Mouse (Mus musculus) heart, adult 2 months (tissue): ENCODE measurements around the gene Crim1.

Source experiments
- CTCF ChIP-seq: fragments of 200-600 bp; IDR thresholded peaks from 2 replicates; pipeline ENCODE4 v1.8.1; 2022; ENCODE audit warnings: antibody characterized with exemption, mild to moderate bottlenecking, moderate library complexity
- EP300 ChIP-seq: fragments of 200-500 bp; IDR thresholded peaks from 2 replicates; pipeline ENCODE4 v1.6.1; 2011; ENCODE audit warnings: low read depth, low read length, control low read depth; ENCODE audit not compliant: insufficient read depth
- POLR2A ChIP-seq: fragments of 200-500 bp; IDR thresholded peaks from 2 replicates; pipeline ENCODE4 v1.6.1; 2011; ENCODE audit warnings: mild to moderate bottlenecking, low read depth, low read length, control low read depth; ENCODE audit not compliant: insufficient read depth

GRCm38 (mm10) chr17:78213128-78213527, 13.1 kb downstream of the Crim1 start:
- TF ChIP-seq POLR2A (no peak), CTCF (no peak), EP300 (no peak)
